Mouse (Mus musculus): ENCODE results near the gene Ndufb6.

DNA sequence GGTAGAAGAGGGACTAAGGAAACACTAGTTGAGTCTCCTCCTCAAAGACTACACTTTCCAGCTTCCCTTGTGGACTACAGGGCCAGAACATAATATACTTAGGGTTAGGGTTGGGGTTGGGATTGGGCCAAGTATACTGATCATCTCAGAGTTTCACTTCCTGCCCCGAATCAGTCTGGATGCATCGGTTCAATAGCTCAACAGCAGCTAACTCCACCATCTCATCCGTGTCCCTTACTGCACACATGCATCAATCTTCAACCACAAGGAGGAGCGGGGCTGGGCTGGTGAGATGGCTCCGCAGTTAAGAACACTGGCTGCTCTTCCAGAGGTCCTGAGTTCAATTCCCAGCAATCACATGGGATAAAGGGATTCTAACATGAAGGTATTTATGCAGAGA lies 28.2 kb downstream of the Ndufb6 start:
- TF ChIP-seq CTCF (IDR thresholded peaks at IDR 0.05; ENCODE audit: insufficient read depth, low read length) (no peak), POLR2A (IDR thresholded peaks at IDR 0.05; ENCODE audit: borderline replicate concordance, extremely low read depth, low read depth, low read length) (no peak)

All from lung, adult 2 months (tissue).